Mouse (Mus musculus) kidney, postnatal 36 days (tissue): Measurements from ENCODE around the gene Dpyd.

Experiments
- DNase-seq, 2 experiments: peaks; one replicate each; pipeline ENCODE4 v3.0.0; 2021 to 2022; ENCODE audit warnings: mixed read lengths in 2 of 2

Dpyd gene

GRCm38 (mm10) chr3:119361555-119362385 is 799.8 kb downstream of the Dpyd start:
- no peak for DNase-seq

DNA sequence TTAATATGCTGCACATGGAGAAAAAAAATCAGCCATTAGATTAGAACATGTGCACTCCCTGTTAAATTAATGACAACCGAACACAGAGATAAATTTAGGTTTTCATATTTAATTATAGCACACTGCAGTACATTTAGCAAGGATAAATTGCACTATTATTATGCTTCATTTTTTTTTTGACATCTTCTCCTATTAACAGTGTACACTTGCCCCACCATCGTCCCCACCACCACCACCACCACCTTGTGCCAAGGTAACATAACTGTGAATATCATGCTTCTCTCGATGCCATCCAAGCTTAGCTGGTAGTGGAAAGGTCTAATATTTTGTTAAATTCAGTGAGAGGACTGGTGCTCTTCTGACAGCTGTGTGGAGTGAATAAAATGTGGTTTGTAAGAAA is 800.5 kb downstream of the Dpyd start:
- DNase-seq = no peak

DNA sequence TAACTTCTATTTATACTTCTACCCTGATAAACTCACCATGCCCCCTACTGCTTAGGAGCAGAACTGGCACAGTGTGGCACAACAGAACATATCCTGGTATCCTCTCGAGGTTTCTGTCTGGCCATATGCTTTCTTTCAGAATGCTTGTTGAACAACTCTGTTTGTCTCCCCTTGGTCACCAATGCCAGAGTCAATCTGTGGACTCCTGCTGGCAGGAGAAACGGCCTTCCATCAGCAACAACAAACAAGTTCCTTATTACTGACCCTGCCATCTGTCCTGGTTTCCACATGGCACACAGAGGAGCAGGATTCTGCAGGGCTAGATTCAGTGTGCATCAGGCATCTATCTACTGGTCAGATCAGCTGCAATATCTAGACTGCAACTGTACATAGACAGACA is 807.0 kb downstream of the Dpyd start:
- no peak for DNase-seq

- DNase-seq = no peak
Measured at GRCm38 (mm10) chr3:119381119-119381518, 819.2 kb downstream of the Dpyd start.

GRCm38 (mm10) chr3:119382395-119382794 is 820.5 kb downstream of the Dpyd start:
- no peak for DNase-seq

GRCm38 (mm10) chr3:119387332-119388105 is 825.6 kb downstream of the Dpyd start:
- no peak for DNase-seq

- DNase-seq = no peak
Measured at GRCm38 (mm10) chr3:119397205-119397604, 835.3 kb downstream of the Dpyd start.

GRCm38 (mm10) chr3:119402836-119403728 is 841.2 kb downstream of the Dpyd start:
- peak in 1 of 2 experiments; percentile 3 for DNase-seq

GRCm38 (mm10) chr3:119419087-119419709 is 857.3 kb downstream of the Dpyd start:
- DNase-seq = no peak

GRCm38 (mm10) chr3:119419745-119420144 is 857.8 kb downstream of the Dpyd start:
- DNase-seq = no peak

GRCm38 (mm10) chr3:119431339-119431738 is 869.4 kb downstream of the Dpyd start:
- DNase-seq = no peak

GRCm38 (mm10) chr3:119431757-119432156 is 869.8 kb downstream of the Dpyd start:
- no peak for DNase-seq

DNA sequence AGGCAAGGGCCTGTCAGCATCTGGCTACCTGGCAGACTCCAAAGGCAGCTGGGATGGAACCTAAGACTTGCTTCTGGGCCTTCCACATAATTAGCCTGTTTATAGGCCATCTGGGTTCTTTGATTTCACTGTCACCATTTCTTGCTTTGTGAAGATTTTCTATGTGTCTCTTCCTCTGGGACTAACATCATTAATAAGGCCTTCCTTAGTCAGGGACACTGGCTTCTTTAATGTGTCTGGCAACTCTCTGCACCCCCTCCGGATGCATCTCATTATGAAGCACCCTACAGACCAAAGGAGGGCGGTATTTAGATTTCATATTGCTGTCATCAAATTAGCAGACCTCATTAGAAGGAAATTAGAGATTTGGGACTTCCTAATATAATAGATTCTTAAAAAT is 885.6 kb downstream of the Dpyd start:
- no peak for DNase-seq

GRCm38 (mm10) chr3:119464073-119464472 is 902.1 kb downstream of the Dpyd start:
- DNase-seq = no peak

DNA sequence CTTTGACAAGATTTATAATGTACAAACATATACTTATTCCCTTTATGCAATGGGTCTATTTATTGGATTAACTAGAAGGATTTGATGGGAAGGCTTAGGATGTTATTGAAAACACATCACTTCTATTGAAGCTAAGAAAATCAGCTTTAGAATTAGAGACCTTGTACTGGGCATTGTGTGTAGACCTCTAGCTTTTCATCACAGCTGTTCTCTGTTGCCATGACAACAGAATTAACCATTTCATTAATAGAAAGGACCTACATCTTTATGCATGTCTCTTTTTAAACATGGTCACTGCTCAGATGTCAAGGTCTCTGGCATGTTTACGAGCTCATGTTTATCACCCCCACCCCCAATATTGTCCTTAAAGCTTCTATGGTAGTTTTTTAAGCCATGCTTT is 902.5 kb downstream of the Dpyd start:
- no peak for DNase-seq

GRCm38 (mm10) chr3:119467723-119468122 is 905.8 kb downstream of the Dpyd start:
- peak; percentile 10 to 29 for DNase-seq
